Mouse (Mus musculus): ENCODE results near the gene Slc22a5.

GRCm38 (mm10) chr11:53841514-53841913, 49.9 kb downstream of the Slc22a5 start:
- TF ChIP-seq CTCF (IDR thresholded peaks at IDR 0.05) (no peak), EP300 (IDR thresholded peaks at IDR 0.05) (no peak)
